Mouse (Mus musculus) embryonic fibroblast, embryonic 13.5 days (primary cell): ENCODE measurements around the gene Mon2.

Experiments
- CTCF ChIP-seq: IDR thresholded peaks from 2 replicates; pipeline ENCODE4 v1.5.1; 2011; ENCODE audit warnings: mild to moderate bottlenecking, control low read depth, low read length, moderate library complexity, borderline replicate concordance; ENCODE audit not compliant: insufficient read depth
- POLR2A ChIP-seq: IDR thresholded peaks from 2 replicates; pipeline ENCODE4 v1.6.1; 2011; ENCODE audit warnings: low read depth, mild to moderate bottlenecking, control low read depth, low read length, moderate library complexity

DNA sequence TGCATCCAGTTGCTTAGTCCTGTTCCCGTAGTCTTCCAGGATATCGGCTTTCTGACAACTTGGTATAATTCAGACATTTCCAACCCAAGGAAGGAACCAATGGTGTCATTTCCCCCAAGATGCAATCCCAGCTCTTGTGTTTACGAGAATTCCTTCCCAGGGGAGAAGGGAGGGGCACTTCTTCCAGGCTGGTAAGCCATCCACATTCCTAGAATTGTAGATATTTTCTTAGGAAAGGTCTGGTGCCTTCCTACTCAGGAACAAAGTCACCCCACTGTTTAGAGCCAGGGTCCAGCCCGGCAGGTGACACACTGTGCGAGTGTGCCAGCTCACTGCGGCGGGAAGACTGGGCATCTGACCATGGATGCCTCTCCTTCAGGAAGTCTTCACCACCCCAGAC is 133.5 kb downstream of the Mon2 start:
- no peak for TF ChIP-seq POLR2A
- TF ChIP-seq CTCF: no peak
